Mouse (Mus musculus) embryonic facial prominence, embryonic 14.5 days (tissue): ENCODE data around the gene Aspscr1. TPM values are rescaled to one million over a fixed set of nuclear protein-coding genes. Genes with fewer than 3 reads are reported as not detected.

Experiments used
- ATAC-seq: fragments of 200-750 bp; cut with Nextera tagmentation; 2 replicates; pipeline ENCODE4 v1.8.0; 2017; ENCODE audit warnings: low read depth, moderate number of reproducible peaks, moderate TSS enrichment
- DNase-seq: peaks from one replicate; pipeline ENCODE4 v3.0.0-alpha.2; 2015; ENCODE audit warnings: low spot score
- H3K27ac ChIP-seq: fragments of 300-500 bp; sonication (generic); replicated peaks from 2 replicates; pipeline ENCODE4 v1.5.1; 2014; ENCODE audit warnings: low read depth, mild to moderate bottlenecking, low read length, moderate library complexity
- H3K27me3 ChIP-seq: fragments of 300-500 bp; sonication (generic); replicated peaks from 2 replicates; pipeline ENCODE4 v1.6.1; 2014; ENCODE audit warnings: low read length; ENCODE audit not compliant: control insufficient read depth, insufficient read depth
- H3K36me3 ChIP-seq: fragments of 300-500 bp; sonication (generic); 2 replicates; pipeline ENCODE4 v1.6.1; 2014; ENCODE audit warnings: low read length, mixed read lengths; ENCODE audit not compliant: control insufficient read depth, insufficient read depth
- H3K4me1 ChIP-seq: fragments of 300-500 bp; sonication (generic); 2 replicates; pipeline ENCODE4 v1.6.1; 2014; ENCODE audit warnings: antibody characterized with exemption, low read length; ENCODE audit not compliant: control insufficient read depth, insufficient read depth
- H3K4me2 ChIP-seq: fragments of 300-500 bp; sonication (generic); 2 replicates; pipeline ENCODE4 v1.6.1; 2014; ENCODE audit warnings: low read depth, mild to moderate bottlenecking, low read length, moderate library complexity, mixed read lengths
- H3K4me3 ChIP-seq: fragments of 300-500 bp; sonication (generic); 2 replicates; pipeline ENCODE4 v1.5.1; 2014; ENCODE audit warnings: low read depth, mild to moderate bottlenecking, low read length
- H3K9ac ChIP-seq: fragments of 300-500 bp; sonication (generic); 2 replicates; pipeline ENCODE4 v1.6.1; 2014; ENCODE audit warnings: low read depth, mild to moderate bottlenecking, low read length, moderate library complexity, mixed read lengths
- H3K9me3 ChIP-seq: fragments of 300-500 bp; sonication (generic); 2 replicates; pipeline ENCODE4 v1.6.1; 2016; ENCODE audit warnings: low read length; ENCODE audit not compliant: control insufficient read depth
- WGBS: fragments of 180-500 bp; shearing (Covaris S2); extraction: QIAGEN DNeasy Blood & Tissue Kit; methylation state at CpG from one replicate; pipeline ENCODE4 v1.1.7; 2014; 5-methylcytosine and 5-hydroxymethylcytosine counted together
- polyA plus RNA-seq: library from polyadenylated mRNA; unstranded; fragments of >200 nt; fragmentation: Nextera tagmentation; extraction: Ambion mirVana; gene quantifications from 2 replicates; pipeline ENCODE4 v1.2.1, GENCODE M21; 2014

Gene Aspscr1
- polyA plus RNA-seq = 93.1 and 100.0 TPM in 2 replicates

- WGBS = 1% methylated on average over 51 of the region's 83 CpGs
Measured at GRCm38 (mm10) chr11:120672687-120673593, at the start of gene Aspscr1. Gene Aspscr1 (plus strand): TSS chr11:120672973.

GRCm38 (mm10) chr11:120623961-120624679, 48.7 kb upstream of the Aspscr1 start:
- WGBS = 13% methylated on average over 30 of the region's 30 CpGs
- DNase-seq (peak; percentile 72), ATAC-seq (peak; percentile 77)
- Histone ChIP-seq H3K27me3 (no peaks in the 10 kb centered on the region), H3K9ac (peak overlapping the region; percentile 77), H3K36me3 (peaks cover 58% of the 10 kb centered on the region), H3K9me3 (no peaks in the 10 kb centered on the region), H3K27ac (peak overlapping the region; percentile 25; the same call in 1 of the 2 replicates), H3K4me1 (peaks cover 4% of the 10 kb centered on the region; the same call in 1 of the 2 replicates), H3K4me3 (peak overlapping the region; percentile 90), H3K4me2 (peak overlapping the region; percentile 88)

More at GRCm38 (mm10) chr11:120672687-120673593, at the start of gene Aspscr1:
- DNase-seq (peak; percentile 98), ATAC-seq (peak; percentile 98)
- peak within 1 kb of the TSS; percentile 78 for H3K4me3 ChIP-seq
- H3K36me3 ChIP-seq = peaks cover 13% of the 10 kb centered on the region; the same call in 1 of the 2 replicates
- H3K4me1 ChIP-seq = peaks cover 11% of the 10 kb centered on the region; the same call in 1 of the 2 replicates
- H3K27ac ChIP-seq = peak within 1 kb of the TSS; percentile 88
- no peaks in the 10 kb centered on the region for H3K27me3 ChIP-seq
- H3K9me3 ChIP-seq = no peaks in the 10 kb centered on the region
- H3K4me2 ChIP-seq = peak within 1 kb of the TSS; percentile 71
- H3K9ac ChIP-seq = peak within 1 kb of the TSS; percentile 84

- peak overlapping the region; percentile 90 for H3K4me3 ChIP-seq
- no peaks in the 10 kb centered on the region for H3K9me3 ChIP-seq
- peak overlapping the region; percentile 57; the same call in 1 of the 2 replicates for H3K27ac ChIP-seq
- peak overlapping the region; percentile 88 for H3K4me2 ChIP-seq
- peak; percentile 92 for ATAC-seq
- H3K27me3 ChIP-seq = no peaks in the 10 kb centered on the region
- H3K9ac ChIP-seq = peak overlapping the region; percentile 77
- WGBS = 0% methylated on average over 23 of the region's 53 CpGs
- H3K36me3 ChIP-seq = peaks cover 60% of the 10 kb centered on the region
- H3K4me1 ChIP-seq = peaks cover 4% of the 10 kb centered on the region; the same call in 1 of the 2 replicates
- peak; percentile 94 for DNase-seq
Measured at GRCm38 (mm10) chr11:120624680-120625111, 48.1 kb upstream of the Aspscr1 start.

- Histone ChIP-seq H3K27me3 (no peaks in the 10 kb centered on the region), H3K27ac (peak within 1 kb of the TSS; percentile 57), H3K9ac (peak within 1 kb of the TSS; percentile 77), H3K4me3 (peak within 1 kb of the TSS; percentile 90), H3K36me3 (peaks cover 55% of the 10 kb centered on the region), H3K9me3 (no peaks in the 10 kb centered on the region), H3K4me1 (peaks cover 9% of the 10 kb centered on the region), H3K4me2 (peak within 1 kb of the TSS; percentile 88)
- DNase-seq = no peak
- WGBS = 18% methylated on average over 5 of the region's 5 CpGs
- ATAC-seq = peak; percentile 34; the same call in 1 of the 2 replicates
Measured at GRCm38 (mm10) chr11:120625152-120625775, 47.5 kb upstream of the Aspscr1 start, which contains the start of gene Sirt7. Gene Sirt7 (minus strand): TSS chr11:120625240.

- Histone ChIP-seq H3K9ac (no peak overlapping the region), H3K27ac (no peak overlapping the region), H3K9me3 (no peaks in the 10 kb centered on the region), H3K4me1 (peaks cover 15% of the 10 kb centered on the region), H3K4me3 (no peak overlapping the region), H3K27me3 (no peaks in the 10 kb centered on the region), H3K36me3 (peaks cover 41% of the 10 kb centered on the region), H3K4me2 (no peak overlapping the region)
- DNase-seq = no peak
- no peak for ATAC-seq
- WGBS = 89% methylated on average over 11 of the region's 11 CpGs
Measured at GRCm38 (mm10) chr11:120626785-120627467, 45.8 kb upstream of the Aspscr1 start.

- Histone ChIP-seq H3K4me1 (peaks cover 19% of the 10 kb centered on the region), H3K4me3 (no peak overlapping the region), H3K9me3 (no peaks in the 10 kb centered on the region), H3K27me3 (no peaks in the 10 kb centered on the region), H3K9ac (no peak overlapping the region), H3K36me3 (peaks cover 34% of the 10 kb centered on the region), H3K4me2 (no peak overlapping the region), H3K27ac (no peak overlapping the region)
- ATAC-seq (no peak), DNase-seq (no peak)
- WGBS = 77% methylated on average over 22 of the region's 22 CpGs
Measured at GRCm38 (mm10) chr11:120627468-120628300, 45.1 kb upstream of the Aspscr1 start.

GRCm38 (mm10) chr11:120628601-120629340, 44.0 kb upstream of the Aspscr1 start:
- 94% methylated on average over 23 of the region's 23 CpGs for WGBS
- DNase-seq = no peak
- ATAC-seq = no peak
- H3K4me2 ChIP-seq = no peak overlapping the region
- H3K9me3 ChIP-seq = no peaks in the 10 kb centered on the region
- no peaks in the 10 kb centered on the region for H3K27me3 ChIP-seq
- H3K4me3 ChIP-seq = no peak overlapping the region
- no peak overlapping the region for H3K9ac ChIP-seq
- peaks cover 19% of the 10 kb centered on the region for H3K4me1 ChIP-seq
- peaks cover 27% of the 10 kb centered on the region for H3K36me3 ChIP-seq
- H3K27ac ChIP-seq = no peak overlapping the region
